Mouse (Mus musculus) embryo, embryonic 9.5 days (tissue): ENCODE measurements around the gene Pacsin2.
"Not testable (repeated sequence)": the region's sequence is repeated elsewhere in the genome, so short reads cannot be mapped to it uniquely, and the experiment has no call there.

Experiments used
- DNase-seq: peaks from one replicate; pipeline ENCODE4 v3.0.0-alpha.2; 2017; ENCODE audit errors: extremely low spot score

The Pacsin2 gene

GRCm38 (mm10) chr15:83479818-83480217 is 15.4 kb upstream of the Pacsin2 start:
- no peak for DNase-seq

GRCm38 (mm10) chr15:83478096-83478495 is 13.7 kb upstream of the Pacsin2 start:
- no peak for DNase-seq

GRCm38 (mm10) chr15:83476593-83477273 is 12.3 kb upstream of the Pacsin2 start:
- DNase-seq: no peak

GRCm38 (mm10) chr15:83474466-83474836 is 10.0 kb upstream of the Pacsin2 start:
- DNase-seq: no peak

- peak; percentile 11 for DNase-seq
These were observed 9.5 kb upstream of the Pacsin2 start for GRCm38 (mm10) chr15:83473832-83474465.

GRCm38 (mm10) chr15:83473251-83473650 is 8.8 kb upstream of the Pacsin2 start:
- no peak for DNase-seq

GRCm38 (mm10) chr15:83471476-83471875 is 7.1 kb upstream of the Pacsin2 start:
- no peak for DNase-seq

- DNase-seq: no peak
These were observed 6.0 kb upstream of the Pacsin2 start for GRCm38 (mm10) chr15:83470443-83470842.

- no peak for DNase-seq
These were observed 4.9 kb upstream of the Pacsin2 start for GRCm38 (mm10) chr15:83469279-83469821.

GRCm38 (mm10) chr15:83467232-83467966 is 3.0 kb upstream of the Pacsin2 start:
- DNase-seq: no peak

- DNase-seq: no peak
These were observed 1.9 kb upstream of the Pacsin2 start for GRCm38 (mm10) chr15:83466331-83466730.

GRCm38 (mm10) chr15:83464905-83465650 is 672 bp upstream of the Pacsin2 start:
- DNase-seq: no peak

GRCm38 (mm10) chr15:83463369-83464082 is 880 bp downstream of the Pacsin2 start:
- peak; percentile 51 for DNase-seq

- not testable (repeated sequence) for DNase-seq
These were observed 2.1 kb downstream of the Pacsin2 start for GRCm38 (mm10) chr15:83462349-83462748.

- DNase-seq: no peak
These were observed 3.5 kb downstream of the Pacsin2 start for GRCm38 (mm10) chr15:83460891-83461290.

- DNase-seq: no peak
These were observed 6.9 kb downstream of the Pacsin2 start for GRCm38 (mm10) chr15:83457541-83457940.

- no peak for DNase-seq
These were observed 8.8 kb downstream of the Pacsin2 start for GRCm38 (mm10) chr15:83455637-83456036.

- no peak for DNase-seq
These were observed 9.4 kb downstream of the Pacsin2 start for GRCm38 (mm10) chr15:83455034-83455433.

- no peak for DNase-seq
These were observed 10.0 kb downstream of the Pacsin2 start for GRCm38 (mm10) chr15:83454419-83454818.

GRCm38 (mm10) chr15:83453879-83454278 is 10.5 kb downstream of the Pacsin2 start:
- no peak for DNase-seq

- no peak for DNase-seq
These were observed 12.1 kb downstream of the Pacsin2 start for GRCm38 (mm10) chr15:83452219-83452760.
